Mouse (Mus musculus): ENCODE measurements around the gene Dmpk.
A peak's percentile ranks its signal among the peaks of the same experiment; 100 is the strongest.

Gene Dmpk

GRCm38 (mm10) chr7:19096421-19096976 lies 12.8 kb downstream of the Dmpk start:
- no peak for DNase-seq (ENCODE audit: low read depth in 2 of 2, low spot score in 2 of 2)

GRCm38 (mm10) chr7:19097217-19097616 lies 13.6 kb downstream of the Dmpk start:
- DNase-seq (ENCODE audit: low read depth in 2 of 2, low spot score in 2 of 2) = no peak

- no peak for DNase-seq (ENCODE audit: low read depth in 2 of 2, low spot score in 2 of 2)
Observed at GRCm38 (mm10) chr7:19097863-19098262, 14.2 kb downstream of the Dmpk start.

- DNase-seq (ENCODE audit: low read depth in 2 of 2, low spot score in 2 of 2) = no peak
Observed at GRCm38 (mm10) chr7:19098811-19099210, 15.2 kb downstream of the Dmpk start.

GRCm38 (mm10) chr7:19100290-19100689 lies 16.6 kb downstream of the Dmpk start:
- no peak for DNase-seq (ENCODE audit: low read depth in 2 of 2, low spot score in 2 of 2)

GRCm38 (mm10) chr7:19103741-19104140 lies 20.1 kb downstream of the Dmpk start:
- DNase-seq (ENCODE audit: low read depth in 2 of 2, low spot score in 2 of 2) = no peak

- DNase-seq (ENCODE audit: low read depth in 2 of 2, low spot score in 2 of 2) = no peak
Observed at GRCm38 (mm10) chr7:19104486-19104885, 20.8 kb downstream of the Dmpk start.

GRCm38 (mm10) chr7:19107436-19107835 lies 23.8 kb downstream of the Dmpk start:
- DNase-seq (ENCODE audit: low read depth in 2 of 2, low spot score in 2 of 2) = no peak

GRCm38 (mm10) chr7:19109565-19109964 lies 25.9 kb downstream of the Dmpk start:
- DNase-seq (ENCODE audit: low read depth in 2 of 2, low spot score in 2 of 2) = no peak

- DNase-seq (ENCODE audit: low read depth in 2 of 2, low spot score in 2 of 2) = peak in 1 of 2 experiments; percentile 16
Observed at GRCm38 (mm10) chr7:19118028-19118771, 34.6 kb downstream of the Dmpk start, which contains the start of gene Gm4969. Gene Gm4969 (minus strand): TSS chr7:19118368.

GRCm38 (mm10) chr7:19119083-19119482 lies 35.4 kb downstream of the Dmpk start:
- DNase-seq (ENCODE audit: low read depth in 2 of 2, low spot score in 2 of 2) = no peak

- peak; percentile 89 to 93 for DNase-seq (ENCODE audit: low read depth in 2 of 2, low spot score in 2 of 2)
Observed at GRCm38 (mm10) chr7:19119631-19120429, 36.2 kb downstream of the Dmpk start, which contains the start of gene Fbxo46. Gene Fbxo46 (plus strand): TSS chr7:19119859.

- DNase-seq (ENCODE audit: low read depth in 2 of 2, low spot score in 2 of 2) = no peak
Observed at GRCm38 (mm10) chr7:19121686-19122085, 38.0 kb downstream of the Dmpk start.

GRCm38 (mm10) chr7:19124713-19125112 lies 41.1 kb downstream of the Dmpk start:
- DNase-seq (ENCODE audit: low read depth in 2 of 2, low spot score in 2 of 2) = no peak

- DNase-seq (ENCODE audit: low read depth in 2 of 2, low spot score in 2 of 2) = no peak
Observed at GRCm38 (mm10) chr7:19127744-19128143, 44.1 kb downstream of the Dmpk start.

GRCm38 (mm10) chr7:19129396-19129795 lies 45.7 kb downstream of the Dmpk start:
- no peak for DNase-seq (ENCODE audit: low read depth in 2 of 2, low spot score in 2 of 2)

GRCm38 (mm10) chr7:19130657-19131056 lies 47.0 kb downstream of the Dmpk start:
- no peak for DNase-seq (ENCODE audit: low read depth in 2 of 2, low spot score in 2 of 2)

- peak; percentile 92 to 93 for DNase-seq (ENCODE audit: low read depth in 2 of 2, low spot score in 2 of 2)
Observed at GRCm38 (mm10) chr7:19131324-19131848, 47.7 kb downstream of the Dmpk start.

GRCm38 (mm10) chr7:19136168-19136567 lies 52.5 kb downstream of the Dmpk start:
- no peak for DNase-seq (ENCODE audit: low read depth in 2 of 2, low spot score in 2 of 2)

- DNase-seq (ENCODE audit: low read depth in 2 of 2, low spot score in 2 of 2) = no peak
Observed at GRCm38 (mm10) chr7:19136673-19137334, 53.2 kb downstream of the Dmpk start.

- DNase-seq (ENCODE audit: low read depth in 2 of 2, low spot score in 2 of 2) = peak; percentile 52 to 69
Observed at GRCm38 (mm10) chr7:19137380-19137779, 53.7 kb downstream of the Dmpk start.
